Mouse (Mus musculus) embryonic facial prominence, embryonic 11.5 days (tissue): ENCODE measurements around the gene Med13l. TPM values are rescaled to one million over a fixed set of nuclear protein-coding genes. Genes with fewer than 3 reads are reported as not detected.

Source experiments
- ATAC-seq: fragments of 200-750 bp; cut with Nextera tagmentation; replicated peaks from 2 replicates; pipeline ENCODE4 v1.8.0; 2017; ENCODE audit warnings: low read depth; ENCODE audit not compliant: insufficient number of reproducible peaks, low FRiP score, low TSS enrichment
- DNase-seq: peaks from one replicate; pipeline ENCODE4 v3.0.0-alpha.2; 2015; ENCODE audit warnings: low spot score
- H3K27ac ChIP-seq: fragments of 300-500 bp; sonication (generic); replicated peaks from 2 replicates; pipeline ENCODE4 v1.5.1; 2014; ENCODE audit warnings: mild to moderate bottlenecking, low read depth, low read length, control low read depth
- H3K27me3 ChIP-seq: fragments of 300-500 bp; sonication (generic); 2 replicates; pipeline ENCODE4 v1.6.1; 2014; ENCODE audit warnings: mild to moderate bottlenecking, low read length, moderate library complexity, mixed read lengths; ENCODE audit not compliant: control insufficient read depth, insufficient read depth
- H3K36me3 ChIP-seq: fragments of 300-500 bp; sonication (generic); replicated peaks from 2 replicates; pipeline ENCODE4 v1.6.1; 2014; ENCODE audit warnings: low read depth, mild to moderate bottlenecking, low read length, moderate library complexity, mixed read lengths; ENCODE audit not compliant: control insufficient read depth, insufficient read depth
- H3K4me1 ChIP-seq: fragments of 300-500 bp; sonication (generic); 2 replicates; pipeline ENCODE4 v1.6.1; 2014; ENCODE audit warnings: low read length, mixed read lengths; ENCODE audit not compliant: control insufficient read depth, insufficient read depth
- H3K4me2 ChIP-seq: fragments of 300-500 bp; sonication (generic); 2 replicates; pipeline ENCODE4 v1.6.1; 2014; ENCODE audit warnings: low read depth, mild to moderate bottlenecking, control low read depth, low read length, moderate library complexity
- H3K4me3 ChIP-seq: fragments of 300-500 bp; sonication (generic); 2 replicates; pipeline ENCODE4 v1.5.1; 2014; ENCODE audit warnings: low read depth, low read length, control low read depth
- H3K9ac ChIP-seq: fragments of 300-500 bp; sonication (generic); replicated peaks from 2 replicates; pipeline ENCODE4 v1.6.1; 2014; ENCODE audit warnings: mild to moderate bottlenecking, control low read depth, low read length
- H3K9me3 ChIP-seq: fragments of 300-500 bp; sonication (generic); replicated peaks from 2 replicates; pipeline ENCODE4 v1.6.1; 2016; ENCODE audit warnings: mild to moderate bottlenecking, low read length, inconsistent platforms, mixed read lengths; ENCODE audit not compliant: control insufficient read depth
- WGBS: fragments of 180-500 bp; shearing (Covaris S2); extraction: QIAGEN DNeasy Blood & Tissue Kit; methylation state at CpG from one replicate; pipeline ENCODE4 v1.1.7; 2014; 5-methylcytosine and 5-hydroxymethylcytosine counted together
- polyA plus RNA-seq: library from polyadenylated mRNA; unstranded; fragments of >200 nt; fragmentation: Nextera tagmentation; extraction: Ambion mirVana; gene quantifications from 2 replicates; pipeline ENCODE4 v1.2.1, GENCODE M21; 2014

The Med13l gene
- 10.1 and 11.4 TPM in 2 replicates for polyA plus RNA-seq

DNA sequence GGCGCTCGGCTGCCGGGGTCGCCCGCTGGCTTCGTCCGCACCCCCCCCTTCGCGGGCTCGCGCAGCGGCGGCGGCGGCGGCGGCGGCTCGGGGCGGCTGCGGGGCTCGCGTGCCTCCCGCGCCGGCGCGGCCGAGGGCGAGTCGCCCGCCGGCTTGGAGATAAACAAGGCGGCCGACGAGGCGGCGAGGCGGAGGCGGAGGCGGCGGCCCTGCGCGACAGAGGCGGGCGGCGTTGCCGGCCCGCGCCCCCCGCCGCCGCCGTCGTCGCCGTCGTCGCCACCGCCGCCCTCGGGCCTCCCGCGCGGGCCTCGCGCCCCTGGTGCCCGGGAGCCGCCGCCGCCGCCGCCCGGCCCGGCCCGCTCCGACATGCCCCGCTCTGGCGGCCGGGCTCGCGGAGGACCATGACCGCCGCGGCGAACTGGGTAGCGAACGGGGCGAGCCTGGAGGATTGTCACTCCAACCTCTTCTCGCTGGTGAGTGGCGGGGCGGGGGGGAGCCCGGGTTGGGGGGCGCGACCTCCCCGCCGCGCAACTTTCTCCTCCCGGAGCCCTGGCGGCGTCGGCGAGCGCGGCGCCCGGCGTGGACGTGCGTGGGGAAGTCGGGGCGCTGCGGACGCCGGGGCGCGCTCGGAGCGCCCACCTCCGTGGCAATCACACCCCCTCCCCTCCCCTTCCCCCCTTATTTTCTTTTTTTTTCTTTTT lies at the start of gene Med13l:
Gene Med13l, plus strand, starts transcription at position 295 of the 701 bp plus-strand sequence.
- H3K27ac ChIP-seq = peak within 1 kb of the TSS; percentile 93
- peak within 1 kb of the TSS; percentile 77 for H3K4me3 ChIP-seq
- no peaks in the 10 kb centered on the region for H3K9me3 ChIP-seq
- peak; percentile 78 for DNase-seq
- no peaks in the 10 kb centered on the region for H3K27me3 ChIP-seq
- 0% methylated on average over 26 of the region's 120 CpGs for WGBS
- no peak; the same call in 1 of the 2 replicates for ATAC-seq
- peaks cover 7% of the 10 kb centered on the region for H3K4me1 ChIP-seq
- H3K4me2 ChIP-seq = peak within 1 kb of the TSS; percentile 86
- peak within 1 kb of the TSS; percentile 97 for H3K9ac ChIP-seq
- H3K36me3 ChIP-seq = no peaks in the 10 kb centered on the region

DNA sequence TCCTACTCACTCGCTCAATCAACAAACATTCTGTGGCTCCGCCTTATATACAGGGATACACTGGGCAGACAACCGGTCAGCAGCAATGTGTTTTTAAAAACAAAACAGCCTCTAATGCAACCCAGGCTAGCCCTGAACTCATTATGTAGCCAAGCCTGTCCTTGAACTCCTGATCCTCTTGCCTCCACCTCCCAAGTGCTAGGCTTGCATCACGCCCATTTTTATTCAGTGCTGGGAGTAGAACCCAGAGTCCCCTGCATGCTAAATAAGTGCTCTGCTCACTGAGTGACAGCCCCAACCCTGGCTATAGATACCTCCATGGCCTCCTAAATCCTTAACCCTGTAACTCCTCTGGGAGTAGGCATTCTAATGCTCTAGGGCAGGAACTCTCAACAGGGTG lies 49.5 kb upstream of the Med13l start:
- no peak overlapping the region for H3K4me3 ChIP-seq
- DNase-seq (no peak), ATAC-seq (no peak)
- H3K36me3 ChIP-seq = no peaks in the 10 kb centered on the region
- no peak overlapping the region for H3K27ac ChIP-seq
- H3K27me3 ChIP-seq = no peaks in the 10 kb centered on the region
- H3K4me1 ChIP-seq = peaks cover 10% of the 10 kb centered on the region
- H3K9me3 ChIP-seq = no peaks in the 10 kb centered on the region
- 68% methylated on average over 4 of the region's 4 CpGs for WGBS
- no peak overlapping the region for H3K4me2 ChIP-seq
- H3K9ac ChIP-seq = no peak overlapping the region

- DNase-seq = no peak
- no peak for ATAC-seq
- Histone ChIP-seq H3K4me3 (no peak overlapping the region), H3K27me3 (no peaks in the 10 kb centered on the region), H3K9ac (no peak overlapping the region), H3K4me2 (no peak overlapping the region), H3K4me1 (peaks cover 10% of the 10 kb centered on the region), H3K36me3 (no peaks in the 10 kb centered on the region), H3K9me3 (no peaks in the 10 kb centered on the region), H3K27ac (no peak overlapping the region)
- WGBS = 67% methylated on average over 1 of the region's 1 CpGs
These were observed 47.5 kb upstream of the Med13l start for GRCm38 (mm10) chr5:118513005-118513404.

- DNase-seq = peak; percentile 76
- ATAC-seq = no peak
- Histone ChIP-seq H3K27me3 (no peaks in the 10 kb centered on the region), H3K4me1 (peaks cover 10% of the 10 kb centered on the region), H3K9me3 (no peaks in the 10 kb centered on the region), H3K4me3 (peak overlapping the region; percentile 14), H3K4me2 (peak overlapping the region; percentile 43), H3K9ac (peak overlapping the region; percentile 37; the same call in 1 of the 2 replicates), H3K36me3 (no peaks in the 10 kb centered on the region), H3K27ac (0 out of 2 replicates have a peak overlapping the region, but pooled peaks have one; percentile 8)
- 3% methylated on average over 43 of the region's 43 CpGs for WGBS
These were observed 46.6 kb upstream of the Med13l start for GRCm38 (mm10) chr5:118513629-118514526.

GRCm38 (mm10) chr5:118514527-118514831 lies 46.0 kb upstream of the Med13l start:
- H3K4me1 ChIP-seq = peaks cover 10% of the 10 kb centered on the region
- WGBS = 7% methylated on average over 9 of the region's 9 CpGs
- ATAC-seq (no peak), DNase-seq (no peak)
- no peak overlapping the region; the same call in 1 of the 2 replicates for H3K9ac ChIP-seq
- no peak overlapping the region for H3K27ac ChIP-seq
- no peaks in the 10 kb centered on the region for H3K9me3 ChIP-seq
- H3K4me3 ChIP-seq = peak overlapping the region; percentile 14
- H3K4me2 ChIP-seq = peak overlapping the region; percentile 43
- no peaks in the 10 kb centered on the region for H3K27me3 ChIP-seq
- H3K36me3 ChIP-seq = no peaks in the 10 kb centered on the region

GRCm38 (mm10) chr5:118514842-118515241 lies 45.6 kb upstream of the Med13l start:
- H3K36me3 ChIP-seq = no peaks in the 10 kb centered on the region
- peak; percentile 45; the same call in 1 of the 2 replicates for ATAC-seq
- no peaks in the 10 kb centered on the region for H3K9me3 ChIP-seq
- peak overlapping the region; percentile 31; the same call in 1 of the 2 replicates for H3K27ac ChIP-seq
- no peak for DNase-seq
- 41% methylated on average over 5 of the region's 5 CpGs for WGBS
- H3K9ac ChIP-seq = no peak overlapping the region; the same call in 1 of the 2 replicates
- H3K4me3 ChIP-seq = no peak overlapping the region
- H3K4me1 ChIP-seq = peaks cover 10% of the 10 kb centered on the region
- peak overlapping the region; percentile 43 for H3K4me2 ChIP-seq
- no peaks in the 10 kb centered on the region for H3K27me3 ChIP-seq

DNA sequence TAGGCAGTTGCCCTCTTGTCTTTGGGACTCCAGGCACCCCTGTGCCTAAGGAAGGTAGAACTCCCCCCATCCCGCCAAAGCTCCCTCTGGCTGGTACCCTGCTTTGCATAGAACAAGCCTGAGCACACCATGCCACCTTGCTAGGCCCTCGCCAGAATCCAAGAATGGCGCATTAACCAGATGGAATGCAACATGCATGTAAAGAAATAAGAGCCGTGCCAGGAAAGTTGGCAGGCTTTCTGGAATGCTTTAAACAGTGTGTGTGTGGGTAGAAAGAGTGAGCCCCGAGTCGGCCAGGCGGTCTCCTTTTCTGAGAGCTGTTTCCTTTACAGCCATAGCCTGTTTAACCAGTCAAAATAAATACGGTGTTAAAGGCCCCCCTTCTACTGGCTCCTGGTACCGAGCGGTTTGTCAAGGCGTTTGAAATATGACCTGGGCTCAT lies 45.2 kb upstream of the Med13l start:
- WGBS = 7% methylated on average over 11 of the region's 11 CpGs
- ATAC-seq = peak; percentile 51; the same call in 1 of the 2 replicates

More for the DNA sequence above, 45.2 kb upstream of the Med13l start:
- H3K9me3 ChIP-seq = no peaks in the 10 kb centered on the region
- no peak overlapping the region for H3K4me3 ChIP-seq
- H3K4me2 ChIP-seq = no peak overlapping the region
- peaks cover 10% of the 10 kb centered on the region for H3K4me1 ChIP-seq
- no peaks in the 10 kb centered on the region for H3K27me3 ChIP-seq
- H3K27ac ChIP-seq = peak overlapping the region; percentile 31; the same call in 1 of the 2 replicates
- no peaks in the 10 kb centered on the region for H3K36me3 ChIP-seq
- no peak for DNase-seq
- H3K9ac ChIP-seq = no peak overlapping the region
